Mouse (Mus musculus) c-Kit-positive CD71-negative TER-119-negative erythroid progenitor cells, embryonic 14.5 days (primary cell): ENCODE results near the gene Maco1.
"Not testable (repeated sequence)": the region's sequence is repeated elsewhere in the genome, so short reads cannot be mapped to it uniquely, and the experiment has no call there.

Experiments used
- DNase-seq: peaks from one replicate; pipeline ENCODE4 v3.0.0-alpha.2; 2013; ENCODE audit warnings: low read depth

The Maco1 gene

GRCm38 (mm10) chr4:134813406-134814228 lies 39.5 kb downstream of the Maco1 start:
- DNase-seq, result no peak

GRCm38 (mm10) chr4:134804765-134805164 lies 48.4 kb downstream of the Maco1 start:
- DNase-seq, result no peak

- DNase-seq, result no peak
These were observed 50.4 kb downstream of the Maco1 start for GRCm38 (mm10) chr4:134802765-134803164.

- DNase-seq, result no peak
These were observed 51.0 kb downstream of the Maco1 start for GRCm38 (mm10) chr4:134802155-134802554.

GRCm38 (mm10) chr4:134800693-134801092 lies 52.5 kb downstream of the Maco1 start:
- DNase-seq, result no peak

- no peak for DNase-seq
These were observed 53.0 kb downstream of the Maco1 start for GRCm38 (mm10) chr4:134800098-134800497.

- peak; percentile 72 for DNase-seq
These were observed 53.9 kb downstream of the Maco1 start for GRCm38 (mm10) chr4:134799272-134799671.

- no peak for DNase-seq
These were observed 54.3 kb downstream of the Maco1 start for GRCm38 (mm10) chr4:134798861-134799260.

GRCm38 (mm10) chr4:134797621-134798020 lies 55.5 kb downstream of the Maco1 start:
- DNase-seq, result no peak

- no peak for DNase-seq
These were observed 56.4 kb downstream of the Maco1 start for GRCm38 (mm10) chr4:134796581-134797361.

- DNase-seq, result no peak
These were observed 57.2 kb downstream of the Maco1 start for GRCm38 (mm10) chr4:134795819-134796485.

GRCm38 (mm10) chr4:134794959-134795358 lies 58.2 kb downstream of the Maco1 start:
- not testable (repeated sequence) for DNase-seq

- DNase-seq, result peak; percentile 67
These were observed 59.8 kb downstream of the Maco1 start for GRCm38 (mm10) chr4:134793213-134793956.

- no peak for DNase-seq
These were observed 61.4 kb downstream of the Maco1 start for GRCm38 (mm10) chr4:134791731-134792130.

- DNase-seq, result no peak
These were observed 66.2 kb downstream of the Maco1 start for GRCm38 (mm10) chr4:134786946-134787345.

GRCm38 (mm10) chr4:134784701-134785100 lies 68.4 kb downstream of the Maco1 start:
- DNase-seq, result no peak

GRCm38 (mm10) chr4:134779136-134779934 lies 73.8 kb downstream of the Maco1 start:
- no peak for DNase-seq

GRCm38 (mm10) chr4:134776246-134776645 lies 76.9 kb downstream of the Maco1 start:
- no peak for DNase-seq

- DNase-seq, result no peak
These were observed 77.8 kb downstream of the Maco1 start for GRCm38 (mm10) chr4:134775234-134775944.

GRCm38 (mm10) chr4:134774126-134774525 lies 79.0 kb downstream of the Maco1 start:
- DNase-seq, result no peak
